Mouse (Mus musculus): ENCODE data around the gene Gm13288.
"Not testable (repeated sequence)": the region's sequence is repeated elsewhere in the genome, so short reads cannot be mapped to it uniquely, and the experiment has no call there.

Gene Gm13288

GRCm38 (mm10) chr4:88805231-88805630, at the start of gene Gm13288:
Gm13288 (plus strand) TSS chr4:88805531.
- DNase-seq (ENCODE audit: low read depth, low spot score) = not testable (repeated sequence)

GRCm38 (mm10) chr4:88756581-88757513, 48.5 kb upstream of the Gm13288 start:
- DNase-seq (ENCODE audit: low read depth, low spot score) = not testable (repeated sequence)

- DNase-seq (ENCODE audit: low read depth, low spot score) = peak; percentile 60
Measured at GRCm38 (mm10) chr4:88757628-88758031, 47.7 kb upstream of the Gm13288 start.

GRCm38 (mm10) chr4:88758751-88759150, 46.6 kb upstream of the Gm13288 start:
- not testable (repeated sequence) for DNase-seq (ENCODE audit: low read depth, low spot score)

- not testable (repeated sequence) for DNase-seq (ENCODE audit: low read depth, low spot score)
Measured at GRCm38 (mm10) chr4:88759610-88760268, 45.6 kb upstream of the Gm13288 start, which contains the start of gene Gm13283. Gm13283 (plus strand) TSS chr4:88760119.

GRCm38 (mm10) chr4:88760431-88760830, 44.9 kb upstream of the Gm13288 start:
- DNase-seq (ENCODE audit: low read depth, low spot score) = peak; percentile 38

GRCm38 (mm10) chr4:88761776-88762175, 43.6 kb upstream of the Gm13288 start:
- not testable (repeated sequence) for DNase-seq (ENCODE audit: low read depth, low spot score)

- not testable (repeated sequence) for DNase-seq (ENCODE audit: low read depth, low spot score)
Measured at GRCm38 (mm10) chr4:88762341-88762740, 43.0 kb upstream of the Gm13288 start.

- DNase-seq (ENCODE audit: low read depth, low spot score) = peak; percentile 16
Measured at GRCm38 (mm10) chr4:88763384-88764018, 41.8 kb upstream of the Gm13288 start.

- DNase-seq (ENCODE audit: low read depth, low spot score) = not testable (repeated sequence)
Measured at GRCm38 (mm10) chr4:88773534-88773933, 31.8 kb upstream of the Gm13288 start, which contains the start of gene Gm13290. Gm13290 (plus strand) TSS chr4:88773834.

GRCm38 (mm10) chr4:88776622-88777021, 28.7 kb upstream of the Gm13288 start, which contains the start of gene Gm13289:
Gm13289 (plus strand) TSS chr4:88776922.
- not testable (repeated sequence) for DNase-seq (ENCODE audit: low read depth, low spot score)

- DNase-seq (ENCODE audit: low read depth, low spot score) = not testable (repeated sequence)
Measured at GRCm38 (mm10) chr4:88779550-88779949, 25.8 kb upstream of the Gm13288 start, which contains the start of gene Gm13272. Gm13272 (plus strand) TSS chr4:88779850.

GRCm38 (mm10) chr4:88780320-88780719, 25.0 kb upstream of the Gm13288 start:
- DNase-seq (ENCODE audit: low read depth, low spot score) = not testable (repeated sequence)

- not testable (repeated sequence) for DNase-seq (ENCODE audit: low read depth, low spot score)
Measured at GRCm38 (mm10) chr4:88781831-88782230, 23.5 kb upstream of the Gm13288 start, which contains the start of gene Ifnz. Ifnz (plus strand) TSS chr4:88782131.

- not testable (repeated sequence) for DNase-seq (ENCODE audit: low read depth, low spot score)
Measured at GRCm38 (mm10) chr4:88782335-88782734, 23.0 kb upstream of the Gm13288 start.

GRCm38 (mm10) chr4:88785409-88785808, 19.9 kb upstream of the Gm13288 start, which contains the start of gene Gm13276:
Gm13276 (plus strand) TSS chr4:88785709.
- not testable (repeated sequence) for DNase-seq (ENCODE audit: low read depth, low spot score)

- not testable (repeated sequence) for DNase-seq (ENCODE audit: low read depth, low spot score)
Measured at GRCm38 (mm10) chr4:88788402-88788801, 16.9 kb upstream of the Gm13288 start, which contains the start of gene Gm13277. Gm13277 (plus strand) TSS chr4:88788632.

- DNase-seq (ENCODE audit: low read depth, low spot score) = not testable (repeated sequence)
Measured at GRCm38 (mm10) chr4:88791250-88791649, 14.1 kb upstream of the Gm13288 start, which contains the start of gene Gm13278. Gm13278 (plus strand) TSS chr4:88791550.

GRCm38 (mm10) chr4:88793936-88794675, 11.2 kb upstream of the Gm13288 start, which contains the start of gene Gm13275:
Gm13275 (plus strand) TSS chr4:88794487.
- DNase-seq (ENCODE audit: low read depth, low spot score) = not testable (repeated sequence)

GRCm38 (mm10) chr4:88797097-88797496, 8.2 kb upstream of the Gm13288 start, which contains the start of gene Gm13279:
Gm13279 (plus strand) TSS chr4:88797397.
- not testable (repeated sequence) for DNase-seq (ENCODE audit: low read depth, low spot score)
